In genomic region chr5:17835302-17836097, GRCm38 (mm10) we compare ENCODE assay signal across 1 mouse cellular context.
TF ChIP-seq lines count a peak whose summit lies in the region.

No protein-coding gene starts in this region.

TF ChIP-seq in CH12.LX, 34 proteins besides CTCF, POLR2A, EP300 and RAD21 (continued from another document):
- TF ChIP-seq TCF12 (IDR thresholded peaks at IDR 0.05; ENCODE audit: low read depth, low read length) (peak; percentile 93), NRF1 (IDR thresholded peaks at IDR 0.05; ENCODE audit: low read depth, low read length) (no peak), MYC (IDR thresholded peaks at IDR 0.05; ENCODE audit: low read depth, low read length) (peak; percentile 90), IRF4 (IDR thresholded peaks at IDR 0.05; ENCODE audit: low read depth, low read length) (peak; percentile 89), BHLHE40 (IDR thresholded peaks at IDR 0.05; ENCODE audit: low read depth, low read length) (peak; percentile 93), MAX (IDR thresholded peaks at IDR 0.05; ENCODE audit: low read length) (peak; percentile 54; the same call in 1 of the 2 replicates), ELF1 (IDR thresholded peaks at IDR 0.05; ENCODE audit: low read depth, low read length) (no peak; the same call in 1 of the 2 replicates), CHD1 (IDR thresholded peaks at IDR 0.05; ENCODE audit: low read depth, low read length) (peak; percentile 96), ZC3H11A (IDR thresholded peaks at IDR 0.05; ENCODE audit: low read depth, low read length) (no peak), JUN (IDR thresholded peaks at IDR 0.05; ENCODE audit: insufficient read depth, low read depth, low read length) (peak; percentile 56), ETS1 (conservative IDR thresholded peaks at IDR 0.05; ENCODE audit: low read depth, low read length) (peak; percentile 94), USF2 (conservative IDR thresholded peaks at IDR 0.05; ENCODE audit: low read depth, low read length) (no peak), TBP (conservative IDR thresholded peaks at IDR 0.05; ENCODE audit: low read depth, low read length) (peak; percentile 91), USF1 (IDR thresholded peaks at IDR 0.05; ENCODE audit: low read depth, low read length) (no peak), E2F4 (IDR thresholded peaks at IDR 0.05; ENCODE audit: insufficient replicate concordance, low read depth, low read length) (peak; percentile 80; the same call in 1 of the 2 replicates), MXI1 (IDR thresholded peaks at IDR 0.05; ENCODE audit: low read depth, low read length) (peak; percentile 90), ZMIZ1 (IDR thresholded peaks at IDR 0.05; ENCODE audit: low read depth, low read length) (peak; percentile 52), SIN3A (IDR thresholded peaks at IDR 0.05; ENCODE audit: low read length) (peak; percentile 92), PAX5 (IDR thresholded peaks at IDR 0.05; ENCODE audit: low read length) (no peak), NELFE (IDR thresholded peaks at IDR 0.05; ENCODE audit: low read depth, low read length) (peak; percentile 60; the same call in 1 of the 2 replicates), GABPA (IDR thresholded peaks at IDR 0.05; ENCODE audit: insufficient replicate concordance, low read depth, low read length) (no peak), KAT2A (IDR thresholded peaks at IDR 0.05; ENCODE audit: insufficient replicate concordance, low read length) (0 out of 2 replicates have a peak, but pooled peaks have one; percentile 63), SMC3 (IDR thresholded peaks at IDR 0.05; ENCODE audit: low read depth, low read length) (peak; percentile 34), UBTF (IDR thresholded peaks at IDR 0.05; ENCODE audit: low read depth, low read length) (no peak), RCOR1 (conservative IDR thresholded peaks at IDR 0.05; ENCODE audit: low read depth, low read length) (peak; percentile 87), JUND (conservative IDR thresholded peaks at IDR 0.05; ENCODE audit: low read depth, low read length) (peak; percentile 76), MEF2A (IDR thresholded peaks at IDR 0.05; ENCODE audit: borderline replicate concordance, low read depth, low read length) (peak; percentile 98), ZKSCAN1 (IDR thresholded peaks at IDR 0.05; ENCODE audit: borderline replicate concordance, low read depth, low read length) (no peak; the same call in 1 of the 2 replicates), HCFC1 (IDR thresholded peaks at IDR 0.05; ENCODE audit: low read depth, low read length) (peak; percentile 46), MAZ (IDR thresholded peaks at IDR 0.05; ENCODE audit: low read depth, low read length) (peak; percentile 87), ZNF384 (IDR thresholded peaks at IDR 0.05; ENCODE audit: low read depth, low read length) (peak; percentile 99), CHD2 (IDR thresholded peaks at IDR 0.05; ENCODE audit: low read length) (peak; percentile 77), MAFK (IDR thresholded peaks at IDR 0.05; ENCODE audit: insufficient replicate concordance, low read length) (peak; percentile 82)
